Mouse (Mus musculus): ENCODE results near the gene Mmp9.

Mmp9 gene

GRCm38 (mm10) chr2:164956195-164956594 is 15.6 kb downstream of the Mmp9 start:
- DNase-seq, result no peak

DNA sequence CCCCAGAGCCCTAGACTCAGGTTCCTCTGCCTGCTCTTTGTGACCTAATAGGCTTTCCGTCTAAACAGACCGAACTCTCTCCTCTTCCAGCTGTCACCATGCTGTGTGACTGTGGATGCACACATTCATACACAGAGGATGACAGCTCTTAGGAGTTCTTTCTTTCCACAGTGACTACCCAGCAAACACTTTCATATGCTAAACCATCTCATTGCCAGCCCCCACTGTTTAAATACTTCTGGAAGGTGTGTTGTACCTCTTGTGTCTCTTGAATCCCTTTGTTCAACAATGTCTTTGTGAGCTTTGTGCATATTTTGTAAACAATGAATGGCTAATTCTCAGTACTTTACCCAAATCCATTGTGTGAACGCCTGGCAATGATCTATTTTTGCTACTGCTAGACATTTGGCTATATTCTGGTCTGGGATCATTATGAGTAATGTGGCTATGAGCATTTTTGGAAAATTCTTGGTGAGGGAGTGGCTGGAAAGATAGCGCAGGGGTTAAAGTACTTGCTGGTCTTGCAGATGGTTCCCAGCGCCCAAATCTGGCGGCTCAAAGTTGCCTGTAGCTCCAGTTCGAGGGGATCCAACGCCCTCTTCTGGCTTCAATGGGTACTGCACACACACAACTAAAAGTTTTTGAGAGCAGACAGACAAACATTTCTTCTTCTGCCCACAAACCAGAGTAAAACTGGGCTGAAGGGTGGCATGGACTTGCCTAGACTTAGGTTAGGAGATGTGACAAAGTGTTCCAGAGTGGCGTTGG is 17.2 kb downstream of the Mmp9 start:
- DNase-seq, result no peak

- DNase-seq, result peak; percentile 26 to 59
These were observed 20.3 kb downstream of the Mmp9 start, which contains the start of gene Slc12a5 for GRCm38 (mm10) chr2:164960716-164961441. Gene Slc12a5 (plus strand): TSS chr2:164960802.

- DNase-seq, result peak; percentile 39 to 76
These were observed 21.1 kb downstream of the Mmp9 start for GRCm38 (mm10) chr2:164961506-164962182.

GRCm38 (mm10) chr2:164962183-164962580 is 21.6 kb downstream of the Mmp9 start:
- DNase-seq, result no peak

- no peak for DNase-seq
These were observed 23.8 kb downstream of the Mmp9 start for GRCm38 (mm10) chr2:164964242-164964894.

DNA sequence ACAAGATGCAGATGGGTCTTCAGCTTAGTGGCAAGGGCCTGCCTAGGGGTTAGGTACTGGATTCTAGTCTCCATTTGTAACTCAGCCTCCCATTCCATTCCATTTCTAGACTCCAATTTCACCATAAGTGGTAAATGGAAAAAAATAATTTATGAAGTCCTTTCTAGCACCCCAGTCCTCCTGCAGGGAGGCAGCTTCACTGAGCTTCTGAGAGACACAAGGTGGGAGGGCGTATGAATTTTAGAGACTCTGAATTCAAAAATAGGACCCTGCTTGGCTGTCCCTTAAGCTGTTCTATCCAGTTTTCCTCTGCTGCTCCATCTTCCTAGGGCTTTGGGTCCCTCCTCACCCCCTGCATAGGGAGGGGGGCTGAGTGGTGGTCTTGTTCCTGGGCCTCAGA is 24.4 kb downstream of the Mmp9 start:
- no peak for DNase-seq

GRCm38 (mm10) chr2:164966381-164966780 is 25.8 kb downstream of the Mmp9 start:
- no peak for DNase-seq

DNA sequence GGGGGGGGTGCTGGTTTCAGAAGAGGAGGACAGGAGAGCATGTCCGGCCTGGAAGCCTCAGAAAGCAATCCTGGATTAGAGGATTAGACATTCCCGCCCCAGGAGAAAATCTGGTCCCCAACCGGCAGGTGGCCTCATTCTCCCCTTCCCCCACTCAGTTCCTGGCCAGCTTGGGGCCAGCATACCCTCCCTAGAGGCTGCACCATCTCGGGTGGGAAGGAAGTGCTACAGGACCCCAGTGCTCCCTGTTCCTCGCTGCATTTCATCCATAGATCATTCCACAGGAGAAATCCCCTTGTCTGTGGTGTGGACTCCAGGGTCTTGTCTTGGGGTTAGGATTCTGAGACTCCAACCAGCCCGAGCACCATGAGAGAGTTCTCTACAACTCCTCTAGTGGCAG is 26.6 kb downstream of the Mmp9 start:
- no peak for DNase-seq

DNA sequence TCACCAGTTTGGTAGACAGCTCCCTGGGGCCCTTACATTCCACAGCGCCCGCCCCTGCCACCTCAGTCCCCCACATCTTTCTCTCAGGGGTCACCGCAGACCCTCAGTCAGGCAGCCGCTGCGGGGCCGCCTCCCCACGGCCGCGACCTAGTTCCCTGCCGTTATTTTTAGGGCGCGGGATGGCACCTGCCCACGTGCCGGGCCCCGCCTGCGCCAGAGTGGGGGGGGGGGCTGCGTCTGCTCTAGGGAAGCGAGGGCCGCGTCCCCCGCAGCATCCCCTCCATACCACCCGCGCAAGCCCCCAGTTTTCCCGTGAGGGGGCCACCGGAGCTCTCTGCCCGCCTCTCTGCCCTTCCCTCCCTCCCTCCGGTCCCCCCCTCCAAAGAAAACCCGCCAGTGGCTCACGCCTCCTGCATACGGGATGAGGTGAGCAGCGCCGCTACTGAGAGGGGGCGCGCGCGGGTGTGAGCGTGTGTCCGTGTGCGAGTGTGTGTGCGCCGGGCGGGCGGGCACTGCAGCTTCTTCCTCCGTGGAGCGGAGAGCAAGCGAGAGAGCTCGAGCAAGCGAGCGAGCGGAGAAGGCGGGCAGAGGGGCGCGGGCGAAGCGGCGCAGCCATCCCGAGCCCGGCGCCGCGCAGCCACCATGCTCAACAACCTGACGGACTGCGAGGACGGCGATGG is 27.3 kb downstream of the Mmp9 start:
- DNase-seq, result no peak

GRCm38 (mm10) chr2:164968451-164968851 is 27.9 kb downstream of the Mmp9 start:
- DNase-seq, result no peak

GRCm38 (mm10) chr2:164969348-164969781 is 28.8 kb downstream of the Mmp9 start:
- DNase-seq, result no peak

GRCm38 (mm10) chr2:164970631-164971196 is 30.1 kb downstream of the Mmp9 start:
- no peak for DNase-seq

- DNase-seq, result no peak
These were observed 32.1 kb downstream of the Mmp9 start for GRCm38 (mm10) chr2:164972646-164973045.

DNA sequence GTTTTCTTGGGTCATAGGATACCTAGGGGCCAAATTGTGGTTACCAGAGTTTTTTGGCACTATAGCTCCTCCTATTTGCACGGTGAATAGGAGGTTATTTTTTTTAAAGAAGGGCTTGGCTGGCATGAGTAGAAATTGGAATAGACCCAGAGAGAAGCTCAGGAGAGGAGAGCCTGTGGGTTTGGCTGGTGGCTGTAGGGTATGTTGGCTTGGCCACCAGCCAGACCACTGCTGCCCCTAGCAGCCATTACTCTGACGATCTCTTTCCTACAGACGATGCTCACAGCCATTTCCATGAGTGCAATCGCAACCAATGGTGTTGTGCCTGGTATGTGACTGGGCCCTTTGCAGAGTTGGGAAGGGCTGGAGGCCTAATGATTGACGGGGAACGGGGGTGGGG is 35.0 kb downstream of the Mmp9 start:
- DNase-seq, result no peak

GRCm38 (mm10) chr2:164979749-164980148 is 39.2 kb downstream of the Mmp9 start:
- DNase-seq, result no peak

GRCm38 (mm10) chr2:164985962-164986361 is 45.4 kb downstream of the Mmp9 start:
- DNase-seq, result no peak

- no peak for DNase-seq
These were observed 45.9 kb downstream of the Mmp9 start for GRCm38 (mm10) chr2:164986371-164987027.

- no peak for DNase-seq
These were observed 48.2 kb downstream of the Mmp9 start for GRCm38 (mm10) chr2:164988777-164989176.

- DNase-seq, result no peak
These were observed 50.5 kb downstream of the Mmp9 start for GRCm38 (mm10) chr2:164991111-164991510.

- no peak for DNase-seq
These were observed 51.2 kb downstream of the Mmp9 start for GRCm38 (mm10) chr2:164991808-164992207.

GRCm38 (mm10) chr2:164994156-164994555 is 53.6 kb downstream of the Mmp9 start:
- DNase-seq, result no peak
